Mouse (Mus musculus) bone marrow, adult 2 months (tissue): ENCODE measurements around the gene Col4a2.

Experiments
- CTCF ChIP-seq: fragments of 200-500 bp; IDR thresholded peaks from 2 replicates; pipeline ENCODE4 v1.5.1; 2011; ENCODE audit warnings: low read length, control low read depth; ENCODE audit not compliant: control insufficient read depth, insufficient read depth
- POLR2A ChIP-seq: fragments of 200-500 bp; IDR thresholded peaks from 2 replicates; pipeline ENCODE4 v1.6.1; 2011; ENCODE audit warnings: low read depth, mild to moderate bottlenecking, control low read depth, low read length, borderline replicate concordance; ENCODE audit not compliant: control insufficient read depth

DNA sequence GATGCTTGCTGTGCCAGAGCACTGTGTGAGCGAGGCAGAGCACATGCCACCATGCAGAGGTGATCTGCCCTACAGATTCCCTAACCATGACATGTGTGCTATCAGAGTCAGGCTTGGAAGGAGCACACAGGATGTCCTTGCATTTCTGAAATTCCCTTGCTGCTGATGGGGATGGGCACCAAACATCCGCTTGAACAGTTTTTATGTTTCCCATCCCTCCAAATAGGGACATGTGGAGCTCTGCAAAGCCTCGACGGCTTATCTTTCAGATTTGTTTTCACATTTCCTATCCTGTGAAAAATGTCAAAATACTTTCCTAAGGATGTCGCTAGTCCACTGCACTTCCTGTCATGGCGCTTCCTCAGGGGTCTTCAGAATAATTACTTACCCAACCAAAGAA is 40.4 kb upstream of the Col4a2 start:
- TF ChIP-seq CTCF = no peak
- TF ChIP-seq POLR2A = no peak
